Mouse (Mus musculus): ENCODE measurements around the gene Yipf1.
"Not testable (repeated sequence)": the region's sequence is repeated elsewhere in the genome, so short reads cannot be mapped to it uniquely, and the experiment has no call there.

DNA sequence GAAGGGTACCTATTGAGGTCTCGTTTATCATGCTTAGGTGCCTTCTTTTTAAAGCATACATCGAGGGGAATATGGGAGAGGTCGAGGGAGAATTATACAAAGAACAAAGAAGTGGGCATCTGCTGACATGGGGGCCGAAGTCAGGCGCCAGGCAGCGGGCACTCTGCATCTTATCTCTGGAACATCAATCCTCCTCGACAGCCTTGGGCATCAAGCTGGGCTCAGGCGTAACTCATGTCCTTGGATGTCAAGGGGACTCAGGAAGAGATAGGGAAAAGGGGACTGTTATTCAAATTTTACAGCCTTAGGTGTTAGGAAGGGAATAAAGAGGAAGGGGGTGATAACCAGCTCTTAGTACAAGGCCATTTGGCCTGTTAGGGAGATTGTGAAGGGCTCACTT, 43.0 kb downstream of the Yipf1 start:
- not testable (repeated sequence) for TF ChIP-seq SRF (IDR thresholded peaks at IDR 0.05; ENCODE audit: control insufficient read depth, insufficient read length, low read depth); USF1 (IDR thresholded peaks at IDR 0.05; ENCODE audit: low read depth); REST (IDR thresholded peaks at IDR 0.05; ENCODE audit: insufficient read depth, insufficient read length); E2F4 (IDR thresholded peaks at IDR 0.05; ENCODE audit: insufficient read depth); POLR2A (IDR thresholded peaks at IDR 0.05; ENCODE audit: insufficient read length, low read depth); MYOG (IDR thresholded peaks at IDR 0.05; ENCODE audit: control insufficient read depth in 1 of 3, insufficient read depth in 1 of 3, insufficient read length in 2 of 3, low read depth in 2 of 3); POLR2AphosphoS2 (IDR thresholded peaks at IDR 0.05; ENCODE audit: insufficient read length, low read depth); MYOD1 (IDR thresholded peaks at IDR 0.05; ENCODE audit: control insufficient read depth in 1 of 3, insufficient read length in 2 of 3, low read depth in 2 of 3); CEBPB (IDR thresholded peaks at IDR 0.05; ENCODE audit: insufficient read depth, poor library complexity, severe bottlenecking); MAX (IDR thresholded peaks at IDR 0.05; ENCODE audit: low read depth)
